Mouse (Mus musculus) cerebellum, adult 9-10 months (tissue): ENCODE measurements at regions not wholly inside any gene's neighbourhood (a gene's known extent, or its start where the extent isn't known, plus 50 kb on each side); places are given as distances from the start of the nearest gene placed in this dataset.
"Not testable (repeated sequence)": the region's sequence is repeated elsewhere in the genome, so short reads cannot be mapped to it uniquely, and the experiment has no call there.

ENCODE experiments used
- DNase-seq: peaks from one replicate; pipeline ENCODE4 v3.0.0; 2022

DNA sequence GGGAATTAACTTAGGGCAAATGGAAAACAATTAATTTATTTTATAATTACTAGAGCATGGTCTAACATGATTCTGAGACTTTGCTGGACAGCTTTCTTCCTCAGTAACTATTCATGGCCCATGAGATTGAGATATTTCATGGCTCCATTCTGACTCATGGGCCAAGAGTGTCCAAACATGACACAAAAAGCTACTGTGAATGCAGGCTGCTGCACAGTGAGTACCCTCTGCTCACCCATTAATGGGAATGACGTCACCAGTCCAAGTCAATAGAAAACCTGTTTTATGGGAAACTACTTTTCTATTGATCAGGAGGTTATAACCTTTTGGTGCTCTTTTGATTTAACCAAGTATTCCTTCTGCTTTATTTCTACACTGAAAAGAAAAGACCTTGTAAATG, 693.6 kb downstream of the Rwdd3 start:
- no peak for DNase-seq

DNA sequence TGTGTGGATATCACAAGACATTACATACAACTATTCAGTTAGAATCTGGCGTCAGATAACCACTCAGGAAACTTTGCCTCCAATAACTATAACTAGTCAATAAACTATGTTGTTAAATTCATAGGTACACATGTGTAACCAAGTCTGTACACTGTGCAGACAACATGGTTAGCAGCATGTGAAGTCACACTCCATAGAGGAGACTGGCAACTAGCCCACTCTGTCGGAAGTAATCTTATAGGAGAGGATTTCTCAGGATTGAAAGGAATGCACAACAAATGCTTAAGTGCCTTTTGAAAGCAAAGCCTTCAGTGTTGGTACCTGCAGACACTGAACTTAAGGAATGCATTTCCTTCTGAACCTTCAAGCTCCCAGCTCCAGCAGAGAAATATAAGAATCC, 693.0 kb upstream of the Ptbp2 start:
- no peak for DNase-seq

DNA sequence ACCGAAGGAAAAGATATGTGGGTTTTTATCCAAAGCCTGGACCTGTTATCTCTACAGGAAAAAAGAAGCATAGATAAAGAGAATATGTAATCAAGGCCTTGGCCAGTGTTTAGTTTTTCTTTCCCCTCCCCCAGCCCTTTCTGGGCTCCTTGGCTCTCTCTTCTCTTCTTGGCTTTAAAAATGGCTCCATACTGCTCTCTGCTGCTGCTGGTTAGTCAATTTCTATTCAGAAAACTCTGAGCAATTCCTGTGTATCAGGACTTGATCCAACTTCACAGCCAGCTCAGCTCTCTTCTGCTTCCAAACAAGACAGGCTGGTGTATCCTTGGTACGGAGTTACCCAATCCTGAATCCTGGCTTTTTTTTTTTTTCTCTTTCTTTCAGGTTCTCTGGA, 689.4 kb upstream of the Ptbp2 start:
- DNase-seq: peak; percentile 58

DNA sequence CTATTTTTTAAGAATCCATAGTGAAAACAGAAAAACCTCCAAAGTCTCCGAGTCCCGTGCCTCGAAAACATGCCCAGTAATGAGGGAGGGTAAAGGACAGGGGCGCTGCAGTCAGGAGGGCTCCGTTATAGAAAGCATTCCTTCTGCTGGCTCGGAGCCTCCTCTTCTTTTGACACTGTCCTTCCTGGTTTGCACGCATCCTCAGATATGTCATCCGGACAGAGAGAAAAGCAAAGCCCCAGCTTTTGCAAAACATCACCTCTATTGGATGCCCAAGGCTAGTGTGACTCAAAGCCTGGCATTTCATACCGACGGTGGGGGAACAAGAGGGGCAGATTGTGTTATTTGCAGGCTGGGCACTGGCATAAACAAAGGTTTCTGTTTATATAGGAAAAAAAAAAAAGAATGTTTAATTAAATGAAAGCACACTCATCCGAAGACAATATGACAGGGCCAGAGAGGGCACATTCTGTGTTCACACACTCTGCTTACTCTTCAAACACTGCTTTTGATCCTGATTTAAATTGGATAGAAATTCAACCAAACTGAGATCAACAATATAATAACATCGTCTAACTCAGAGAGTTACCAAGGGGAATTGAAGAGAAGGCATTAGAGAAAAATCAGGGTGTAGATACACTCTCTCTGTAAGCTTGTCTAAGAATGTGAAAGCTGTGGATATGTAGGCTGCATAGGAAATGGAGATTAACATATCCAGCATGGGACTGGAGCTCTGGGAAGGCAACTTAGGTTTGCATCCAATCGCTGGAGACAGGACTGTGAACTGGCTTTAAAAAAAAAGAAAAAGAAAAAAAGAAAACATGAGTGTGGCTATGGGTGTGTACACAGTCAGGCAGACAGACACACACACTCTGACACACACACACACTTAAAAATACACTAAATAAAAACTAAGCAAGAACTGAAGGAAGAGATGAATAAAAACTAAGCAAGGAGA, 688.7 kb upstream of the Ptbp2 start:
- no peak for DNase-seq

DNA sequence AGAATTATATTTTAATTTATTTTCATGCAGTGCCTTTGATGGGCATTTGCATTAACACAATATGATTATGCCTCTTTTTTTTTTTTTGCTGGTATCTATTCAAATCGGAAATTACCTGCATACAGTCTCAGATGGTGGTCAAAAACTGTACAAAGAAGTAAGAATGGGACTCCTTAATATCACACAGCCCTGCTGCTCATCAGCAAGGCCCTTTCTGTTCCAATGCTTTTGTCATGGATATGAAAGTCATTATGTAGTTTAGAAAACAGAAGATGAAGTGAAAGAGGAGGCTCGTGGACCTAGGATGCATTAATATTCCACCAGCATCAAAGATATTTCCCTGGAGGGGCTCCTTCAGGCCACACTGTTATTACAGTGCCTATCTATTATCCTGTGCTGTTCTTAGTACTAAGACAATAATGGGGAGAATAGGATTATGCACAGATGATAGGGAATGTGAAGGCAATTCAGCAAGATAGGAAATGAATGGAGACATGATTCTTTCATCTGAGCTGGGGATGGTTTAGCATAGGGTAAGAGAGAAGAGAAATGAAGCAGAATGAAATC, 687.7 kb upstream of the Ptbp2 start:
- no peak for DNase-seq

DNA sequence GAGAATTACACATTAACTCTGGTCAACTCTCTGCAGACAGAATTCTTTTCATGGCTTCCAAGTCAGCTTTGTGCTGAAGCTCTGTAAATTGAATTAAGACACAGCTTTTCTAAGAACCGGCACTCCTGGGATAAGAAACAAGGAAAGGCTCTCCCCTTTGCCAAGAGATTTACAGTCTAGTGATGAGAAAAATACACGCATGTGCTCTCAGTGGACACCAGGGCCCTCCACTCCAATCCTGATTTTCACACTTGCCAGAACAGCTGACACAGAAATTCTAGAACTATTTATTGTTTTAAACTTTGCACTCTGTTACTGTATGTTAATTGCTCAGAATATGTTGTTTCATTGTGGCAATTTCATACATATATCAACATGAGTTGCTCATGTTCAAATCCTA, 684.6 kb upstream of the Ptbp2 start:
- no peak for DNase-seq

DNA sequence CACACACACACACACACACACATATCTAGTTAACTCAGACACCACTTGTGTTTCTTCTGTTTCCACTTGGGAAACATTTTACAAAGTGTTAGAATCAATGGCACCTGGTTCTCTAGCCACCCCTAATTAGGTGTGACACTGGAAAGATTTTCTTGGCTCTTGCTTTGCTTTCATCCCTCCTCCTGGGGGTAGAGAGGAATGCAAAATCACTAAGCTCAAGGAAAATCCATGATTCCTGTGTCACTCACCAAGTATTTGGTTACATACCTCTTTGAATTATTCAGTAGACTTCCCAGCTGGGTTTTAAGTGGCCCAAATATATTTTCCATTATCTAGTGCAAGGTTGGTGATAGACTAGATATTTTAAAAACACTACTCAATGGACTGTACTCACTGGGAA, 676.5 kb upstream of the Ptbp2 start:
- DNase-seq: no peak

DNA sequence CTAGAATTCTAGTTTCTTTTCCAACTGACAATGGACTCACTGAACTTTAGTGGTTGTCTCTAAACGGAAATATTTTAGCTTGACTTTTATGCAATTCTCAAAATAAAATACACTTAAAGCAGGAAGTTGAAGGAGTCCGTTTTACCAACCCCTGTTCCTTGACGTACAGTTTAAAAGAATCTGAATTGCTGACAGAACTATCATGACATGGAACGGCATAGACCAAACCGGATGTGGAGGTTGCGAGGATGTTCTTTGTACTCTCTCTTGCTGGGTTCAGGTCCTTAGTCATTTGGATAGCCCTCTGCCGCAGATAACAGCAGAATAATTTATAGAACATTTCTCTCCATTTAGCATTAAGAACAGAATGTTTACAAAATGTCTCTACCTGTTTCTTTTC, 673.6 kb upstream of the Ptbp2 start:
- DNase-seq: no peak

DNA sequence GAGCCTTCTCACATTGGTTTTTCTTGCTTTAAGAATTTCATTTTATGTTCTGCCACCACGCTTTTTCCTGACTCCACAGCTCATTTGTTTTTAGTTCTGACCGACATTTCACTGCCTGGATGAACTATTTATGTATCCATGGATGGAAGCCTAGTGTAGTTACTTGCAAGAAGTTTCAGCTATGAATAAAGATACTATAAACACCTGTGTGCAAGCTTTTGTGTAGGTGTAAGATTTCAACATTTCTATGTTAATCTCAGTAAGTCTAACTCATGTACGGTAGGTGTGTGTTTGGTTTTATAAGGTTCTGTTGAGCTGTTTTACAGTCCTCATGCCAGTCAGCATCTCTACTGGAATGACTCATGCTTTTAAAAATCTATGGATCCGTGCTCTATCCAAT, 656.9 kb upstream of the Ptbp2 start:
- DNase-seq: no peak

DNA sequence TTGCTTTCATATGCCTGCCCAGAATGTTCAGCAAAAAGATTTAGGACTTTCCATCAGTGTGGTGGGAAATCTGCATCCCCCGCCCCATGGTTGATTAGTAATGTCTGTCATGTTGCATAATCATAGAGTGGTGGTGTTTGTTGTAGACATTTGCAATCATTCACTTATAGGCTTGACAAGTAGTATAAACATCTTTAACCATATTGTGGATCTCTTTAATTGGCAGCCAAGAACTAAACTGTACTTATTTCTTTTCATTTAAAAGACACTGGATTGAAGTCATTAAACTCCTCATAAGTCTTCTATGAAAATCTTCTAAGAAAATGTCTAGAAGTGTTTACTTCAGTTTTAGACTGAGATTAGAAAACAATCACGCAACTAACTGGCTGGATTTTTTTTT, 646.0 kb upstream of the Ptbp2 start:
- no peak for DNase-seq

DNA sequence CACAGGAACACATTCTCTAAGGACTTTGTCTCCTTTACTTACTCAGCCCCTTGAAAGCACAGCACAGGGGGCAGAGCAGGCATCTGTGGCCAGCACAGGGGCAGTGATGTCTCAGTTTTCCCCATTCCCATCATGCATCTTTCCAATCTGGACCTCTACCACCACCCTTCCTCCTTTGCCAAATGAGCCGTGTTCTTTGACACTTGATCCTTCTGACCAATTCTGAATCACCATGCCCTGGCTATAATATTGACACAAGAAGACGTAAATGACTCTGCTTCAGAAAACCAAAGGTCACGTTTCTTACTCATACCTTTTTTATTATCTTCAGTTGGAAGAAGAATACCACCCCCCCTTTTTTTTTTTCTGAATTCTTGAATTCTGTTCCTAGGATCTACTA, 632.4 kb upstream of the Ptbp2 start:
- DNase-seq: no peak

DNA sequence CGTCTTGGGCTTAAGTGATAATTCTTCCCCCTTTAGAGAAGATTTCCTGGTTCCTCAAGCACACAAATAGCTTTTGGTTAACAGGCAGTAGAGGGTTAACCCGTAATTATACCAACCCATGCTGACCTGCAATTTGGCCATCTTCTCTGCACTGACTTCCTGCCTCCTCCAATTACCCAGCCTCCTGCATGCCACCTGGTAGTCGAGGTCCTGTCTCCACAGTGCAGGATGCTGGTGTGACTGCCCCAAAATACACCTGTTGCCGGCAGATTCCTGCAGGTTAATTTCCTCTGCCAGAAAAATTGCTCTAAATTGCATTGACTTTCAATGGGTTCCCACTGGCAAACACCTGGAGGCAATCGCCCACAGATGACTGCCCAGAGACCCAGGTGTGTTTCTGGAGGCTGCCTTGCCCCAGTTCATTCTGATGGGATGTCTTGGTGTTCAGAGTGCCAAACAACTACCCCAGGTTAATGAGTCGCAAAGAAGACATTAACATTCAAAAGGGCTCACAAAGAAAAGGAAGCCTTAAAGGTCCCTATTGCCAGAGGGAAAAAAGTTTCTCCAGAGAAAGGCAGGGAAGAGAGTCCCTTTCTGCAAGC, 591.5 kb upstream of the Ptbp2 start:
- DNase-seq: no peak

DNA sequence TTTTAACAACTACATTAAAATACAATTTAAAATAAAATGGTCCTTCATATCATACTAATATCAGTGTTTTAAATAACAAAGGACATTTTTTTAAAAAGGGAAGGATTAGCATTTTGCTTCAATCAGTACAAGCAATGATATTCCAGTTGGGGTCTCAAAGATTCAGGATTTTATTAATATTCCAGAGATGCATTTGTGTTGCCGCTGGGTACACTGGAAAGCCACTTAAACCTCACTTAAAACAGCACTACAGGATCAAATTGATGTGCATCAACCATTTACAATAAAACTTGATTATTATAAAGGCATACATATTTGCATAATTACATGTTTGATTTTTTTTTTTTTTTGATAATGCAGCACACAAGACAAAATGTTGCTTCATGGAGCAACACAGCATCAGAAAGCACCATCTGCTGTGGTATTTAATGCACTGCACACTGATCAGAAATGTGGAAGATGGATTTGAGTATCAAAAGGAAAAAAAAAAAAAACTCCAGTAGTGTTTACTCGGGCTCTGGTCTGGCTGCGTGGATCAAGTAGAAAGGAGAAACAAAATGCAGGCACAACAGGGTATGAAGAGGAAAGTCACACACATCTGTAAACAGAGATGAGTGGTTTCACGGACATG, 558.6 kb upstream of the Ptbp2 start:
- no peak for DNase-seq

DNA sequence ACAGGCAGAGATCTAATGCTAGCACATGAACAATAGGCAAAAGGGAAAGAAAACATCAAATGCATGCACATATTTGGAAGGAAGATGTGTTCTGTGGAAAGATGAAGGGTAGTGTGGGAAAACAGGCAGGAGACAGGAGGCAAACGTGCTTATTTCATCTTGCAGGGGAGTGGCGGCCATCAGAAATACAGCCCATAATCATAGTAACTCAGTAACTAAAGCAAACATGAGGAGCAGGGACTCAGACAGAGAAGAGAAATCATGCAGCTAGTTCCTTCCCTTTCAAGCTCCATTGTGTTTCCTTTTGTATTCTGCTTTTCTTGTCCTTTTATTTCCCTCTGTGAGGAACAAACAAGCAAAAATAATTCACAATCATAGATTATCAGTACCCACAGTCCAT, 557.6 kb upstream of the Ptbp2 start:
- no peak for DNase-seq

DNA sequence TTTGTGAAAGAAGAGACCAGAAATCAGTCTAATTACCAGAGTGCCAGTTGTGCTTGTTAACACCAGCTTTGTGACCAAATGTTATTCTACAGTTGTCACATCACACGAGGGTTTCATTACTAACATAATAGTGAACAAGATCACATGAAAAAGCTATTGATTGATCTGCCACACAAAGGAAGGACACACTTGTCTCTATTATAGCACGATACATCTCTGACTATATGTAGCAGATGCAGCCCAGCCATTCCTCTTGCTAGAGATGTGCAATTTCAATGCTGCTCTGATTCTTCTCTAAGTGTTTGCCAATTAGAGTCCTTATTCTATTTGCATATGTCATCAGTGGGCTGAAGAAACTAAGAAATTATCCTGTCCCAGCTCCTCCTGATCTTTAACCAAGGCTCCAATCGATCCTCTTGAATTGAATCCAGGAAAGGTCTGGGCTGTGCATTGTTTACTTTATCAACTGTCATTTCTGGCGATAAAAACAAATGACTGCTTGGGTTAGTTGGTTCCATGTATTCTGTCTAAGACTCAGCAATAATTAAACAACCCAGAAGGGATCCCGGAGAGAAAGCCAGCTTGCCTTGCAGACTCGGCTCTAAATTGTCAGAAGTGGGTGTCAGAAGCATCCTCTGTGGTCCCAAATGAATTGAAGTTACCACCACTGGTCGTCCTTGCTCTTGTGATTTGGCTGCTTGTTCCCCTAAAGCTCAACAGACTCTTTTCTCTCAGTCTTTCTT, 551.7 kb upstream of the Ptbp2 start:
- no peak for DNase-seq

DNA sequence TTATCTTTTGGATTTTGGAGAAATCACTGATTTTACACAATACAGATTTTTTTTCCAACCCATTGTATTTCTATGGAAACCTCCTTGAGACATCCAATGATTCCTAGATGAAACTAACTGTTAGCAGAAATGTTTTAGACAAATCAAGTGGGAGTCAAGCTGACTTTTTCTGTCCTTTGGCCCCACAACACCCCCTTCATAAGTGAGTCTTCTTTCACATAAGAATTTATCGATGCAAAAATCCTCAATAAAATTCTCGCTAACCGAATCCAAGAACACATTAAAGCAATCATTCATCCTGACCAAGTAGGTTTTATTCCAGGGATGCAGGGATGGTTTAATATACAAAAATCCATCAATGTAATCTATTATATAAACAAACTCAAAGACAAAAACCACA, 522.8 kb upstream of the Ptbp2 start:
- not testable (repeated sequence) for DNase-seq

DNA sequence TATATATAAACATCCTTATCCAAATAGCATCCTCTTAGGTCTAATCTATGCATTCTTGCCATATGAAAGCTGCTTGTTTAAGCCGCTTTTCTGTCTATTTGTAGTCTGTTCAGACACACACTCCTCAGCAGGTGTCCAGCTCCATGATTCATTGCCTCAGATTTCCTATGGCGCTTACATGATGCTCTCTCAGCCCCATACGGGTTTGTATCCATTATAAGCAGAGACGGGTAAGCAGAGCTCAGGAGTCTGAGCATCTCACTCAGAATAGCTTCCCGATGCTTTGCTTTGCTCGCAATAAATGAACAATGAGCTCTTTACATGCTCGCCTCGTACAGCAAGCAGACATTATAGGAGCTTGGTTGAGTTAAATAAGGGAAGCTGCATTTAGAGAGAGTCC, 521.3 kb upstream of the Ptbp2 start:
- DNase-seq: no peak
